Mouse (Mus musculus): ENCODE measurements around the gene Slc16a2. TPM values are rescaled to one million over a fixed set of nuclear protein-coding genes. Genes with fewer than 3 reads are reported as not detected.

Gene Slc16a2
- polyA plus RNA-seq, 1 experiment from 2014 or later = 29.8 TPM

DNA sequence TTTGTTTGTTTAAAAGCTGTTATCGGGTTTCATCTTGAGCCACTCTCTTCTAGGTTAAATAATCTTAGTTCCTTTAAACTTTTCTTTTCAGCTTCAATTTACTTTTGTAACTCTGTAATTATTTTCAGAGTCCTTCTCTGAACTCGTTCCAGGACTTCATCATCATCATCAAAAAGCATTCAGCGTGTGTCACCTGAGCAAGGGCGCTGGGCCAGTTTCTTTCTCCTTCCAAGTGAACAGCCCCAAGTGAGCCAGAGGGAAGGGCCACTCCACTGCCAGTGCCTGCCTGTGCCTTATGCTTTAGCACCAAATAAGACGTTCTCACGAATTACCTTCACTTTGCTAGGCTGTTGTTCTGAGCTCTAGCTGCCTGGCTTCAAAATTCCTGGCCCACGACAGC is 108.9 kb downstream of the Slc16a2 start:
- H3K36me3 ChIP-seq (ENCODE audit: control insufficient read depth, insufficient read depth, low read length) = no peaks in the 10 kb centered on the region
- H3K9me3 ChIP-seq (replicated peaks; ENCODE audit: control insufficient read depth, low read length, poor library complexity, severe bottlenecking) = no peaks in the 10 kb centered on the region
- H3K27me3 ChIP-seq (ENCODE audit: control insufficient read depth, insufficient read depth, low read depth, low read length) = peaks cover 25% of the 10 kb centered on the region
- 52% methylated on average over 7 of the region's 7 CpGs for WGBS
- H3K4me2 ChIP-seq (ENCODE audit: low read length) = no peak overlapping the region
- no peak overlapping the region for H3K9ac ChIP-seq (ENCODE audit: low read depth, low read length)
- no peaks in the 10 kb centered on the region for H3K4me1 ChIP-seq (ENCODE audit: control insufficient read depth, insufficient read depth, low read length)
- ATAC-seq = no peak
- no peak overlapping the region for H3K27ac ChIP-seq (ENCODE audit: low read length)
- no peak overlapping the region for H3K4me3 ChIP-seq (ENCODE audit: low read depth, low read length)

DNA sequence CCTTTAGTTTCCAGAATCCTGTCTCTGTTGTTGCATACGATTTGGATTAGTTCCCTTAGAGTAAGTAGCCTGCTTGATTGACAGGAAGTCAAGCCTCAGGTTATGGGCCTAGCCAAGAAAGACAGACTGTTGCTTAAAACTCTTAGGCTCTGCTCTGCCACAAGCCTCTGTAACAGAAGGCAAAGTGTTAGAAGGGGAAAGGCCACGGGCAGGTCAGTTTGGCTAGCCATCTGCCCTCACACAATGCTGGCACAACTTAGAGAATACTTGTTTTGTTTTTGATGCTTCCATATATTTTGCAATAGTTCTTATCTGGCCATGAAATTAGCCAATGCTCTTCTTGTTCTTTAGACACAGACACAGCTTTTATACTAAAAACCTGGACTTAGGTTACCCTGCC is 112.1 kb downstream of the Slc16a2 start:
- Histone ChIP-seq H3K36me3 (ENCODE audit: control insufficient read depth, insufficient read depth, low read length) (no peaks in the 10 kb centered on the region), H3K4me2 (ENCODE audit: low read length) (no peak overlapping the region)
- 55% methylated on average over 2 of the region's 2 CpGs for WGBS

DNA sequence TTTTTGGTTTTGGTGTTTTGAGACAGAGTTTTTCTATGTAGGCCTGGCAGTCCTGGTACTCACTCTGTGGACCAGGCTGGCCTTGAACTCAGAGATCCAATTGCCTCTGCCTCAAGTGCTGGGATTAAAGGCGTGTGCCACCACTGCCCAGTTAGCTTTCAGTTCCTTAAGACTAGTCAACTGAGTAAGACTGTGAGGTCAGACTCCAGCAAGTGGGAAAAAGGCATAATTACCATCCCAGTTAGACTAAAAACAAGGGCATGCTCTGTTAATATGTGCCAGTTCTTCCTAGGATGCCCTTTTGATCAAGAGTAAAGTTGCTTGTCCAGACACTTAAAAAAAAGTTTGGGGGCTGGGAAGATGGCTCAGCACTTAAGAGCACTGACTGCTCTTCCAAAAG is 113.2 kb downstream of the Slc16a2 start:
- Histone ChIP-seq H3K27ac (ENCODE audit: low read length) (no peak overlapping the region), H3K27me3 (ENCODE audit: control insufficient read depth, insufficient read depth, low read depth, low read length) (peaks cover 41% of the 10 kb centered on the region), H3K9me3 (replicated peaks; ENCODE audit: control insufficient read depth, low read length, poor library complexity, severe bottlenecking) (no peaks in the 10 kb centered on the region), H3K4me3 (ENCODE audit: low read depth, low read length) (no peak overlapping the region), H3K9ac (ENCODE audit: low read depth, low read length) (no peak overlapping the region), H3K4me2 (ENCODE audit: low read length) (no peak overlapping the region), H3K4me1 (ENCODE audit: control insufficient read depth, insufficient read depth, low read length) (no peaks in the 10 kb centered on the region), H3K36me3 (ENCODE audit: control insufficient read depth, insufficient read depth, low read length) (no peaks in the 10 kb centered on the region)
- ATAC-seq = no peak
- WGBS = 78% methylated on average over 1 of the region's 1 CpGs

More for the DNA sequence above, 112.1 kb downstream of the Slc16a2 start:
- H3K4me3 ChIP-seq (ENCODE audit: low read depth, low read length) = no peak overlapping the region
- H3K9me3 ChIP-seq (replicated peaks; ENCODE audit: control insufficient read depth, low read length, poor library complexity, severe bottlenecking) = no peaks in the 10 kb centered on the region
- no peak overlapping the region for H3K27ac ChIP-seq (ENCODE audit: low read length)
- peaks cover 37% of the 10 kb centered on the region for H3K27me3 ChIP-seq (ENCODE audit: control insufficient read depth, insufficient read depth, low read depth, low read length)
- H3K9ac ChIP-seq (ENCODE audit: low read depth, low read length) = no peak overlapping the region
- H3K4me1 ChIP-seq (ENCODE audit: control insufficient read depth, insufficient read depth, low read length) = no peaks in the 10 kb centered on the region
- no peak for ATAC-seq

DNA sequence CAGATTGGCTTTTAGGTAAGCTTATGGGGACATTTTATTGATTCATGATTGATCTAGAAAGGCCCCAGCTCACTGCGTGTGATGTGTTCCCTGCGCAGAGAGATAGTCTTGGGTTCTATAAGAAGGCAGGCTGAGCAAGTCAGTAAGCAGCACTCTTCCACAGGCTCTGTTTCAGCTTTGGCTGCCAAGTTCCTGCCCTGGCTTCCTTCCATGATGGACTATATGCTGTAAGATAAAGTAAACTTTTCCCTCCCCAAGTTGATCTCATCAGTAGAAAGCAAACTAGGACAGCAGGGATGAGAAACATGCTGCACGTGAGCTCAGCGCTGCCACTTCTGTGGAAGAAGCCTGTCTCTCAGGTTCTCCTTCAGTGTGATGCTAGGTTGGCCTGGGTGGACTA is 117.2 kb downstream of the Slc16a2 start:
- Histone ChIP-seq H3K4me3 (ENCODE audit: low read depth, low read length) (no peak overlapping the region), H3K27me3 (ENCODE audit: control insufficient read depth, insufficient read depth, low read depth, low read length) (peaks cover 42% of the 10 kb centered on the region), H3K4me1 (ENCODE audit: control insufficient read depth, insufficient read depth, low read length) (no peaks in the 10 kb centered on the region), H3K9me3 (replicated peaks; ENCODE audit: control insufficient read depth, low read length, poor library complexity, severe bottlenecking) (no peaks in the 10 kb centered on the region), H3K9ac (ENCODE audit: low read depth, low read length) (no peak overlapping the region), H3K27ac (ENCODE audit: low read length) (no peak overlapping the region), H3K4me2 (ENCODE audit: low read length) (no peak overlapping the region), H3K36me3 (ENCODE audit: control insufficient read depth, insufficient read depth, low read length) (no peaks in the 10 kb centered on the region)
- ATAC-seq = no peak
- 93% methylated on average over 4 of the region's 4 CpGs for WGBS

DNA sequence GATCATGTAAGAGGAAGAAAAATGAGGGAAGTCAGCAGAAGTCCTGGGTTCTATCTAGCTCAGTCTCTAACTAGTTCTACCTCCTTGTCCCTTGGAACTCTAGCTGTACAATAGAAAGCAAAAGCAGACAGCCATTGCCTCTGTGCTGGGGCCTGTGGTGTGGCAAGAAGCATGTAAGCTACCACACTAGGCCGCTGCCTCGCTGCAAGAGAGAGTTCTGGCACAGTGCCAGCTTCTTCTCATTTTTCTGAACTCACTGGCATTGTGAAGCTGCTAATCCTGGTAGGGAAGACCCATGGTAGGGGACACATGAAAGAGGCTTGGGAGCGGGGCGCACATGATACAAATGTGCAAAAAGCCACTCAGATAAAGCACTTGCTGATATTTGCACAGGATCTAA is 117.8 kb downstream of the Slc16a2 start:
- H3K27me3 ChIP-seq (ENCODE audit: control insufficient read depth, insufficient read depth, low read depth, low read length) = peaks cover 43% of the 10 kb centered on the region
- H3K36me3 ChIP-seq (ENCODE audit: control insufficient read depth, insufficient read depth, low read length) = no peaks in the 10 kb centered on the region
- H3K4me2 ChIP-seq (ENCODE audit: low read length) = no peak overlapping the region
- H3K9me3 ChIP-seq (replicated peaks; ENCODE audit: control insufficient read depth, low read length, poor library complexity, severe bottlenecking) = no peaks in the 10 kb centered on the region
- peak; percentile 54; the same call in 1 of the 2 replicates for ATAC-seq
- H3K4me3 ChIP-seq (ENCODE audit: low read depth, low read length) = no peak overlapping the region
- H3K4me1 ChIP-seq (ENCODE audit: control insufficient read depth, insufficient read depth, low read length) = no peaks in the 10 kb centered on the region
- no peak overlapping the region for H3K9ac ChIP-seq (ENCODE audit: low read depth, low read length)
- 46% methylated on average over 4 of the region's 4 CpGs for WGBS
- no peak overlapping the region for H3K27ac ChIP-seq (ENCODE audit: low read length)

DNA sequence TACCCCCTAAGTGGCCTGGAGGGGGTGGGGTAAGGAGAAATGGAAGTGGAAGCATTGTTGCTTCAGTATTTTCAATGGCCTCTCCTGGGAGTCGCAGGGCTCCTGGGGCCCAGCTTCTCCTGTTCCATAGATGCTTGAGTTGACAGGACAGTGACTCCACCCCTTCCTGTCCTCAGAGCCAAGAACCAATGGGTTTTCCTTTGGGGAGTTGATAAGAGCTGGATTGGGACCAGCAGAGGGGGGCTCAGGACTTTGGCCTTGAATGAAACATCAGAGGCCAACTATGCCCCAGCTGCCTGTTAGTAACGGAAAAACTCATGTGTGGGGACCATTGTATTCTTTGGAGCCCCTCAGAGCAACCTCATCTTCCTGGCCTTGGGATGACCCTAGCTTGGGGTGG is 124.0 kb downstream of the Slc16a2 start:
- no peaks in the 10 kb centered on the region for H3K9me3 ChIP-seq (replicated peaks; ENCODE audit: control insufficient read depth, low read length, poor library complexity, severe bottlenecking)
- H3K9ac ChIP-seq (ENCODE audit: low read depth, low read length) = no peak overlapping the region
- WGBS = 62% methylated on average over 2 of the region's 2 CpGs
- H3K4me2 ChIP-seq (ENCODE audit: low read length) = no peak overlapping the region
- no peak for ATAC-seq
- peaks cover 54% of the 10 kb centered on the region for H3K27me3 ChIP-seq (ENCODE audit: control insufficient read depth, insufficient read depth, low read depth, low read length)
- no peaks in the 10 kb centered on the region for H3K36me3 ChIP-seq (ENCODE audit: control insufficient read depth, insufficient read depth, low read length)
- H3K4me3 ChIP-seq (ENCODE audit: low read depth, low read length) = no peak overlapping the region
- no peak overlapping the region for H3K27ac ChIP-seq (ENCODE audit: low read length)
- peaks cover 10% of the 10 kb centered on the region for H3K4me1 ChIP-seq (ENCODE audit: control insufficient read depth, insufficient read depth, low read length)

DNA sequence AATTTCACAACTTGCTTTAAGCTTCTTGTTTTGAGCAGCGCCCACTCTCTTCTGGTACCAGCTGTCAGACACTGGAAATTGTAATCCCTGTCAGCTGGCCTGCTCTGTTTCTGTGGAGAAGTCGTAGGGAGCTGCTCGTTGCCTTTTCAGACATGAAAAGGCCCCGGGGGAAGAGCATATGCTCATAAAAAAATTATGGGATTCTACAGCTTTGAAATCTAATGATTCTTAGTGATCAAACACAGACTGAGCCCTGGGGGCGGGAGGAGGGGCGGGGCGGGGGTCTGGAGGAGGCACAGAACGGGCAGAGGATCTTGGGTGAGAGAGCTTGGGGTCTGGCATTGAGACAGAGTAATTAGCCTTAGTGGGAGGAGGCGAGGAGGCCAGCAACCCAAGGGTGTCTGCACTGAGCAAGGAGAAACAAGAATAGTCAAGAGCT is 125.7 kb downstream of the Slc16a2 start:
- H3K27me3 ChIP-seq (ENCODE audit: control insufficient read depth, insufficient read depth, low read depth, low read length) = peaks cover 51% of the 10 kb centered on the region
- peak overlapping the region; percentile 20 for H3K4me3 ChIP-seq (ENCODE audit: low read depth, low read length)
- 13% methylated on average over 9 of the region's 9 CpGs for WGBS
- peak overlapping the region; percentile 80 for H3K4me2 ChIP-seq (ENCODE audit: low read length)
- no peaks in the 10 kb centered on the region for H3K9me3 ChIP-seq (replicated peaks; ENCODE audit: control insufficient read depth, low read length, poor library complexity, severe bottlenecking)
- ATAC-seq = peak; percentile 66
- peak overlapping the region; percentile 85 for H3K27ac ChIP-seq (ENCODE audit: low read length)
- 0 out of 2 replicates have a peak overlapping the region, but pooled peaks have one; percentile 25 for H3K9ac ChIP-seq (ENCODE audit: low read depth, low read length)
- H3K36me3 ChIP-seq (ENCODE audit: control insufficient read depth, insufficient read depth, low read length) = no peaks in the 10 kb centered on the region
- peaks cover 10% of the 10 kb centered on the region for H3K4me1 ChIP-seq (ENCODE audit: control insufficient read depth, insufficient read depth, low read length)

DNA sequence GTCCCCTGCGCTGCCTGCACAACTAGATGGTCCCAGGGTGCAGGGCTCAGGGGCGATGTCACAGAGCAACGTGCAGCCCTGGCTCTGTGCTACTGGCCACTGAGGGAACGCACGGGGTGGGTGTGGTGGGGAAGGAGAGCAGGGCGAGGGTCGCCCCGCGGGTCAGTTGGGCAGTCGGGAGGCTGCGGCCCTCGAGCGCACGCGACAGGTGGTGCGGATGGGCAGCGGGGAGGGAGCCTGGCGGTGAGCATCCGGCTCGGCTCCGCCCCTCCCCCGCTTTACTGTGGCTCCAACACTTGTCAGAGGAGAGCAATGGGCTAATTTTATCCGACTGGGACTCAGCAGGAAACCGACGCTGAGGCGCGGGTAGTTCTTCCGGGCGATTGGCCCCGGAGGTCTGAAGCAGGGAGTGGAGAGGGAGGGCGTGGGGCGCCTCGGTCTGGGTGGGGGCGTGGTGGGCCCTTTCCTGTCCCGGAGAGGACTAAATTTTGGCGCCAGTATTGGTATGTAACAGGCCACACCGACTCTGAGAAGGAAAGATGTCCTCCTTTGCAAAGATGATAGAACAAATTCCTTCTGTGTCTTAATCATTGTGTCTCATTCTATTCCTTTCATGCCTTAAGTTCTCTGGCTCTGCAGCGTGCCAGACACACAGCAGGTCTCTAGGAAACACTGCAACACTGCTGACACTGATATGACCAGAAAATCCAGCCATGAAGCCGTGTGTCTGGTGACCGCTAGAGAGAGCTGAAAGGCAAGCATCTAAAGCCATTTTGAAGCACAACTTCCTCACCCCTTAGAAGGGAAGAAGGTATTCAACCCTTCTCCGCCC is 126.4 kb downstream of the Slc16a2 start:
- H3K36me3 ChIP-seq (ENCODE audit: control insufficient read depth, insufficient read depth, low read length) = no peaks in the 10 kb centered on the region
- peaks cover 10% of the 10 kb centered on the region for H3K4me1 ChIP-seq (ENCODE audit: control insufficient read depth, insufficient read depth, low read length)
- peak overlapping the region; percentile 85 for H3K27ac ChIP-seq (ENCODE audit: low read length)
- peak; percentile 87 for ATAC-seq
- under 1% methylated on average over 32 of the region's 41 CpGs for WGBS
- peak overlapping the region; percentile 62 for H3K9ac ChIP-seq (ENCODE audit: low read depth, low read length)
- no peaks in the 10 kb centered on the region for H3K9me3 ChIP-seq (replicated peaks; ENCODE audit: control insufficient read depth, low read length, poor library complexity, severe bottlenecking)
- peak overlapping the region; percentile 47 for H3K4me3 ChIP-seq (ENCODE audit: low read depth, low read length)
- peaks cover 50% of the 10 kb centered on the region for H3K27me3 ChIP-seq (ENCODE audit: control insufficient read depth, insufficient read depth, low read depth, low read length)
- peak overlapping the region; percentile 80 for H3K4me2 ChIP-seq (ENCODE audit: low read length)

DNA sequence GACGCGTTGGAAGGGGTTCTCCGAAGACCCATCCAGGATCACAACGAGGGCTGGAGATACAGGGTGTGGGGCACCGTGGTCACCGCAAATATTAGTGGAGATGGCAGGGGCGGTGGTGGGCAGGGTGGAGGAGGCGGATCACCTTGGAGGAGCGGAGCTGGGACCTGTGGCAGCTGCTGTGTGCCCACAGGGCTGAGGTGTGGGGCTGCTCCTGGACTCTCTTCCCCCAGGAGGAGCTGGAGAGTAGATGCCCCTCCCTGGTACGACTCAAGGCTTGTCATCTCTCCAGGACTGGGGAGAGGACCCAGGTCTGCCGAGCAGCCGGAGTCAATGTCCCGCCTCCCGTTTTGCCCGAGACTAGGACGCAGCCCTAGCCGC is 127.0 kb downstream of the Slc16a2 start:
- H3K9ac ChIP-seq (ENCODE audit: low read depth, low read length) = peak overlapping the region; percentile 62
- no peaks in the 10 kb centered on the region for H3K36me3 ChIP-seq (ENCODE audit: control insufficient read depth, insufficient read depth, low read length)
- peak; percentile 47; the same call in 1 of the 2 replicates for ATAC-seq
- peaks cover 10% of the 10 kb centered on the region for H3K4me1 ChIP-seq (ENCODE audit: control insufficient read depth, insufficient read depth, low read length)
- H3K4me2 ChIP-seq (ENCODE audit: low read length) = peak overlapping the region; percentile 80
- 9% methylated on average over 17 of the region's 17 CpGs for WGBS
- peaks cover 46% of the 10 kb centered on the region for H3K27me3 ChIP-seq (ENCODE audit: control insufficient read depth, insufficient read depth, low read depth, low read length)
- peak overlapping the region; percentile 47 for H3K4me3 ChIP-seq (ENCODE audit: low read depth, low read length)
- peak overlapping the region; percentile 85 for H3K27ac ChIP-seq (ENCODE audit: low read length)
- H3K9me3 ChIP-seq (replicated peaks; ENCODE audit: control insufficient read depth, low read length, poor library complexity, severe bottlenecking) = no peaks in the 10 kb centered on the region

Data from midbrain, embryonic 16.5 days (tissue).